Mouse (Mus musculus): ENCODE data around the gene Plppr3.

GRCm38 (mm10) chr10:79912412-79912811 lies 38.0 kb upstream of the Plppr3 start:
- no peak for TF ChIP-seq CHD2 (IDR thresholded peaks at IDR 0.05; ENCODE audit: low read length)
- no peak for TF ChIP-seq MAFK (IDR thresholded peaks at IDR 0.05; ENCODE audit: borderline replicate concordance, low read depth, low read length)
- TF ChIP-seq RCOR1 (IDR thresholded peaks at IDR 0.05; ENCODE audit: low read depth, low read length) = no peak
- no peak for TF ChIP-seq POLR2A (IDR thresholded peaks at IDR 0.05; ENCODE audit: control insufficient read depth in 1 of 2, insufficient read depth in 1 of 2, low read depth in 1 of 2, low read length in 2 of 2, poor library complexity in 1 of 2)
- TF ChIP-seq GABPA (IDR thresholded peaks at IDR 0.05; ENCODE audit: low read depth, low read length) = no peak
- TF ChIP-seq MAX (IDR thresholded peaks at IDR 0.05; ENCODE audit: low read length) = no peak
- no peak for TF ChIP-seq CTCF (IDR thresholded peaks at IDR 0.05 in 2 of 3, conservative IDR thresholded peaks at IDR 0.05 in 1 of 3; ENCODE audit: control insufficient read depth in 1 of 3, insufficient read depth in 1 of 3, low read depth in 2 of 3, low read length in 3 of 3, poor library complexity in 1 of 3, severe bottlenecking in 1 of 3)

Data from MEL (cell line).